Mouse (Mus musculus) lung, adult 2 months (tissue): Measurements from ENCODE around the gene Siah1a.

ENCODE experiments used
- CTCF ChIP-seq: fragments of 200-500 bp; IDR thresholded peaks from 2 replicates; pipeline ENCODE4 v1.5.1; 2011; ENCODE audit warnings: mild to moderate bottlenecking, low read length, control low read depth; ENCODE audit not compliant: insufficient read depth
- POLR2A ChIP-seq: fragments of 200-500 bp; IDR thresholded peaks from 2 replicates; pipeline ENCODE4 v1.6.1; 2011; ENCODE audit warnings: low read depth, mild to moderate bottlenecking, control low read depth, low read length, borderline replicate concordance; ENCODE audit errors: extremely low read depth

GRCm38 (mm10) chr8:86713407-86714188, 32.1 kb downstream of the Siah1a start:
- TF ChIP-seq POLR2A = no peak
- TF ChIP-seq CTCF = no peak
